In the genomic region with DNA sequence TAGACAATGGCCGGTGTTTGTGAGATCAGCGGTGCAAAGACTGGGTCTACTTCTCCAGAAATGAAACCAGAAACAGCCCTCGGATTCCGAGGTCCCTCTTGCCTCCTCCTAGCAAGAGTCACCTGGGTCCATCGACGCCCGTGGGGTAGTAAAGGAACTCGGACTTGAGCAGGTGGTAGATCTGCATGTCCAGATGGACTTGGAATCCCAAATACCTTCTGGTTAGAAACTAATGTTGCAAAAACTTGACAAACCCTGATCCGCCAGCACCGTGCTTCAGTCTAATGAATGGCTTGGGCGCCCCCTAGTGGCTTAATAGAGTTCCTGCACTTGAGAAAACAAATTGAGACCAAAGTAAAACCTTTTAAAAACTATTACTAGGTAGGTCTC, we compare ENCODE assay signal across 8 mouse cellular contexts.
A peak's percentile ranks its signal among the peaks of the same experiment; 100 is the strongest.
DNase-seq lines count a peak whose midpoint lies in the region; ATAC-seq and TF ChIP-seq lines count a peak whose summit lies in the region.

No protein-coding gene starts in this region.

- H3K36me3 ChIP-seq in heart, embryonic 12.5 days: peaks cover 6% of the 10 kb centered on the region; the same call in 1 of the 2 replicates
- H3K36me3 ChIP-seq in kidney, postnatal 0 days (ENCODE audit: insufficient read depth, low read length): no peaks in the 10 kb centered on the region
- no peaks in the 10 kb centered on the region for H3K36me3 ChIP-seq in liver, embryonic 11.5 days (ENCODE audit: control insufficient read depth, insufficient read depth, low read length)
- no peaks in the 10 kb centered on the region for H3K36me3 ChIP-seq in splenic B cell, adult 2 months (ENCODE audit: control insufficient read depth, insufficient read depth, low read length, poor library complexity, severe bottlenecking)

- H3K27ac ChIP-seq in heart, embryonic 12.5 days (ENCODE audit: poor library complexity, severe bottlenecking): no peak overlapping the region
- no peak overlapping the region for H3K27ac ChIP-seq in kidney, postnatal 0 days
- no peak overlapping the region for H3K27ac ChIP-seq in liver, embryonic 11.5 days (ENCODE audit: low read depth, low read length)

- peaks cover 5% of the 10 kb centered on the region for H3K4me1 ChIP-seq in heart, embryonic 12.5 days (replicated peaks)
- no peaks in the 10 kb centered on the region for H3K4me1 ChIP-seq in kidney, postnatal 0 days (replicated peaks; ENCODE audit: insufficient read depth, low read length)
- H3K4me1 ChIP-seq in liver, embryonic 11.5 days (replicated peaks; ENCODE audit: control insufficient read depth, insufficient read depth, low read length): no peaks in the 10 kb centered on the region; the same call in 1 of the 2 replicates

- TF ChIP-seq POLR2A in brain, embryonic 14.5 days (IDR thresholded peaks at IDR 0.05; ENCODE audit: borderline replicate concordance, extremely low read depth, insufficient read depth, insufficient read length, poor library complexity, severe bottlenecking): no peak

- DNase-seq in CD4-positive helper T cell, adult 2 months (ENCODE audit: low read depth, low spot score): peak; percentile 65
- peak; percentile 90 for DNase-seq in brain, embryonic 14.5 days (ENCODE audit: low read depth)
- peak; percentile 91 for DNase-seq in kidney, postnatal 0 days (ENCODE audit: low spot score)
- peak; percentile 78 for DNase-seq in liver, embryonic 11.5 days (ENCODE audit: low spot score)
- peak; percentile 84 for DNase-seq in naive thymus-derived CD4-positive, alpha-beta T cell, adult 2 months (ENCODE audit: low read depth)
- DNase-seq in splenic B cell, adult 2 months (ENCODE audit: low read depth, low spot score): peak; percentile 75

- TF ChIP-seq CTCF in brain, embryonic 14.5 days (IDR thresholded peaks at IDR 0.05; ENCODE audit: borderline replicate concordance, extremely low read depth, insufficient read depth, insufficient read length): peak; percentile 81
- TF ChIP-seq CTCF in kidney, postnatal 0 days (IDR thresholded peaks at IDR 0.05; ENCODE audit: low read depth): peak; percentile 99

- H3K9ac ChIP-seq in heart, embryonic 12.5 days: peak overlapping the region; percentile 67
- H3K9ac ChIP-seq in kidney, postnatal 0 days (ENCODE audit: low read depth, low read length): peak overlapping the region; percentile 46; the same call in 1 of the 2 replicates
- peak overlapping the region; percentile 60 for H3K9ac ChIP-seq in liver, embryonic 11.5 days (ENCODE audit: low read depth, low read length)

- peak; percentile 75 for ATAC-seq in erythroblast, adult 5-6 weeks (replicated peaks; ENCODE audit: low FRiP score, poor library complexity, severe bottlenecking)
- ATAC-seq in heart, embryonic 12.5 days (ENCODE audit: insufficient number of reproducible peaks, low FRiP score): peak; percentile 61
- ATAC-seq in kidney, postnatal 0 days (replicated peaks; ENCODE audit: low FRiP score, low read depth): peak; percentile 57
- ATAC-seq in liver, embryonic 11.5 days (replicated peaks; ENCODE audit: low FRiP score): peak; percentile 52

- H3K4me3 ChIP-seq in heart, embryonic 12.5 days: peak overlapping the region; percentile 52
- H3K4me3 ChIP-seq in kidney, postnatal 0 days (replicated peaks; ENCODE audit: low read depth, low read length): peak overlapping the region; percentile 40
- peak overlapping the region; percentile 56 for H3K4me3 ChIP-seq in liver, embryonic 11.5 days (ENCODE audit: low read depth, low read length)

- peaks cover 5% of the 10 kb centered on the region; the same call in 1 of the 2 replicates for H3K9me3 ChIP-seq in heart, embryonic 12.5 days (replicated peaks)
- no peaks in the 10 kb centered on the region for H3K9me3 ChIP-seq in kidney, postnatal 0 days (replicated peaks; ENCODE audit: low read length)
- H3K9me3 ChIP-seq in liver, embryonic 11.5 days (ENCODE audit: control insufficient read depth, low read length): no peaks in the 10 kb centered on the region

- WGBS in heart, embryonic 12.5 days: 4% methylated on average over 11 of the region's 11 CpGs
- WGBS in kidney, postnatal 0 days: 2% methylated on average over 11 of the region's 11 CpGs
- under 1% methylated on average over 11 of the region's 11 CpGs for WGBS in liver, embryonic 11.5 days

- no peaks in the 10 kb centered on the region for H3K27me3 ChIP-seq in heart, embryonic 12.5 days (replicated peaks)
- no peaks in the 10 kb centered on the region for H3K27me3 ChIP-seq in kidney, postnatal 0 days (ENCODE audit: insufficient read depth, low read length)
- H3K27me3 ChIP-seq in liver, embryonic 11.5 days (replicated peaks; ENCODE audit: control insufficient read depth, insufficient read depth, low read length): no peaks in the 10 kb centered on the region; the same call in 1 of the 2 replicates
- no peaks in the 10 kb centered on the region for H3K27me3 ChIP-seq in splenic B cell, adult 2 months (ENCODE audit: control insufficient read depth, insufficient read depth, low read length, poor library complexity, severe bottlenecking)

- peak overlapping the region; percentile 75 for H3K4me2 ChIP-seq in heart, embryonic 12.5 days
- peak overlapping the region; percentile 68 for H3K4me2 ChIP-seq in kidney, postnatal 0 days (ENCODE audit: low read length)
- H3K4me2 ChIP-seq in liver, embryonic 11.5 days: peak overlapping the region; percentile 75
